Comparison of ENCODE assay signal across 15 mouse cellular contexts in genomic region chr19:17138144-17138915, GRCm38 (mm10).
"Had no signal": no experiment of that assay in that cellular context is flagged by ENCODE, and none has a peak within 500 bp of the region (broad histone marks: within the 10 kb centered on the region; RNA-seq: fewer than 3 reads in every experiment).

No protein-coding gene starts in this region.

- H3K4me3 ChIP-seq: kidney, embryonic 15.5 days; limb, embryonic 10.5 days; lung, embryonic 15.5 days; megakaryocyte, embryonic 14.5 days; midbrain, embryonic 13.5 days; stomach, embryonic 15.5 days had no signal

- H3K36me3 ChIP-seq: kidney, embryonic 15.5 days; limb, embryonic 10.5 days; liver, embryonic 13.5 days; lung, embryonic 15.5 days; midbrain, embryonic 13.5 days; stomach, embryonic 15.5 days had no signal

- H3K4me2 ChIP-seq: kidney, embryonic 15.5 days; lung, embryonic 15.5 days; stomach, embryonic 15.5 days had no signal

- DNase-seq: kidney, postnatal 14 days; liver, embryonic 13.5 days; liver, postnatal 0 days; lung, postnatal 14 days; right cerebral cortex, postnatal 14 days; thymus, adult 2 months; thymus, postnatal 25 days had no signal

- H3K27ac ChIP-seq: kidney, embryonic 15.5 days; left cerebral cortex, adult 2 months; limb, embryonic 10.5 days; liver, embryonic 13.5 days; lung, embryonic 15.5 days; macrophage; midbrain, embryonic 13.5 days; stomach, embryonic 15.5 days had no signal

- H3K9ac ChIP-seq: kidney, embryonic 15.5 days; liver, embryonic 13.5 days; liver, postnatal 0 days; lung, embryonic 15.5 days; midbrain, embryonic 13.5 days; stomach, embryonic 15.5 days had no signal

- ATAC-seq: liver, postnatal 0 days had no signal

- H3K9me3 ChIP-seq: kidney, embryonic 15.5 days; limb, embryonic 10.5 days; liver, embryonic 13.5 days; lung, embryonic 15.5 days; megakaryocyte, embryonic 14.5 days; midbrain, embryonic 13.5 days; stomach, embryonic 15.5 days had no signal
